Mouse (Mus musculus): Measurements from ENCODE around the gene Cyp4f16.

DNA sequence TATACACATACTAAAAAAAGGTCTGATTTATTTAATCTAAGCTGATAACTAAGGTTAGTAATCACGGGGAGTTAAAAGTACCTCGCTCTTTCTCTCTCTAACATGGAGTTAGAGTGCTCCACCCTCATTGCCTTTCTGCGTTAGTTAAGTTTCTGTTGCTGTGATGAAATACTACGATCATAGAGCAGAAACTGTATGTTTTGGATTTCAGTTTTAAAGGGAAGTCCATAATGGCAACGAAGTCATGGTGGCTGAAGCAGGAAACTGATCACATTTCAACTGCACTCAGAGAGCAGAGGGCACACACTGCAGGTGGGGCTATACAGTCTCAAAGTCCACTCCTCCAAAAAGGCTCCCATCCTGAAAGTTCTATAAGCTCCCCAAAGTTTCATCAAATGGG is 13.5 kb upstream of the Cyp4f16 start:
- no peak for TF ChIP-seq CTCF (IDR thresholded peaks at IDR 0.05; ENCODE audit: extremely low read depth, insufficient read length, insufficient replicate concordance, low read depth, low read length)
- no peak for TF ChIP-seq POLR2A (IDR thresholded peaks at IDR 0.05; ENCODE audit: low read depth, low read length)
